Mouse (Mus musculus) c-Kit-positive CD71-positive TER-119-negative erythroid progenitor cells, embryonic 14.5 days (primary cell): ENCODE results near the gene Ulk3.

Experiments used
- DNase-seq: peaks from one replicate; pipeline ENCODE4 v3.0.0-alpha.2; 2013; ENCODE audit warnings: low read depth

Ulk3 gene

DNA sequence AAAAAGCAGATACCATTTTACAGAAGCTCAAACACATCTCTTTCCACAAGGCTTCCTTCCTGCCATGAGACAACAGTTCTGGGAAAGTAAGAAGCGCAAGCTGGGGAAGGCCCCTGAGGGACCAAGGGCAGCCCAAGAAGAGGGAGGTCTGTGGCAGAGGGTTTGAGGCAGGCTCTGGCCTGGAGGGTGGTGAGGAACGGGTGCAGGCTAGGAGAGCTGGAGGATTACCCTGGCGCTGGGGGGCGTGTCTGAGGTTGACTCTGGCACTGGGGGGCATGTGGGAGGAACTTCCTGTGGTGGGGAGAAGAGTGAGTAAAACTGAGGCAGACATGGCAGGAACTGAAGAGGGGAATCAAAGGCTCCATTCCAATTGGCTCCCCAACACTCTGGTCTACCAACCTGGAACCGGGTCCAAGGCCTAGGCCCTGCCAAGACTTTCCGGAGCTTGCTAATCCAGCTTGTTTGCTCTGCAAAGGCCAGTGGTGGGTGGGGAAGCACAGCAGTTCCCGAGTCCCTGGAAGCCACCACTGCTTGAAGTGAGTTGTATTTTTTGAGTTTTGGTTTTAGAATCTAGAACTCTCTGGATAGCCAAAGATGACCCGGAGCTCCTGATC lies 28.4 kb downstream of the Ulk3 start:
- no peak for DNase-seq

DNA sequence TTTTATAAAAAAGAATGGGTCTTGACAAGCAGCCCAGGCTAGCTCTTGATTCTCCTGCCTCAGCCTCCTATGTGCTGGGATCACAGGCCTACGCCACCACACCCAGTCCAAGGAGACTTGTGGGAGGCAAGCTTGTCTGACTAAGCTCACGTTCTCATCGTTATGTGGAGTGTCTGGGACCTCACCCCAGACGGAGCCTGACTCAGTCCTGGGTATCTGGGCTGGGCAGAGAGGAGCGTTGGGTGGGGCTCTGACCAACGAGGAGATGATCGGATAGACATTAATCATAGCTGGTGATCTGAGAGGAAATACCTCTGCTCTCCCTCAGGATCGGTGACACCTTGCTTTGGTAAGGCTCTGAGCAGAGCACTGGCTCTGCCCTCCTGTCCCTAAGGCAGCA lies 29.6 kb downstream of the Ulk3 start:
- DNase-seq = no peak

DNA sequence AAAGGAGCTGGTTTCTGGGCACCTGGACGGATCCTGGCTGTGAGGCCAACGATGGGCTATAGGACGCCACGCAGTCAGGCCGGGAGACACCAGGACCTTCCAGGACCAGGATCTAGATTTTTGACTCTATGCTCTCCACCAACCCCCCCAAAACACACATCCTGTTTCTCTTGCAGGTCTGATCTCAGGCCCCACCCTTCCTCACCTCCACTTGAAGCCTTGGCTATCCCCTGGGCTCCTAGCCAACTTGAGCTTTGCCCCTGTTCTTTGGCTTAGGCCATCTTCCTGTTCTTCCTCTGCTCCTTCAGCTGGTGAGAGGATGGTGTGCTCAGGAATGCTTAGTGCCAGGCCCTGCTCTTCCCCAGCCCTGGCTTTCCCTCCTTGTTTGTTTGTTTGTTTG lies 31.4 kb downstream of the Ulk3 start, which contains the start of gene Lman1l:
Lman1l (minus strand) TSS at position 101 of the 400 bp plus-strand sequence.
- no peak for DNase-seq

DNA sequence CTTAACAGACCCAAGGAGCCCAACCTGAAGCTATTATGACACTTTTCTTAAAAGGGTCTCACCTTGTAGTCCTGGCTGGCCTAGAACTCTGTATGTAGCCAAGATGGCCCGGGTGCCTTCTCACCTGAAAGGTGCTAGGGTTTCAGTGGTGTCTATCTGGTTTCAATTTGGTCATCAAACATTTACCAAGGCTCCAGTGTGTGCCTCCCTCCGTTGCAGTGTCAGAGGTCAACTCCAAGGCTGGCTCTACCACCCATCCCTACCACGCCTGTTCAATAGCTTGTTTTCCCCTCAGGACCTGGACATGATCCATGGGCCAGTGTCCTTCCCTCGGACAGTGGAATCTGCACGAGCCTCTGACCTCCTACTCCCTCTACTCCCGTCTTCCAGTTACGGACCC lies 35.0 kb downstream of the Ulk3 start:
- no peak for DNase-seq

DNA sequence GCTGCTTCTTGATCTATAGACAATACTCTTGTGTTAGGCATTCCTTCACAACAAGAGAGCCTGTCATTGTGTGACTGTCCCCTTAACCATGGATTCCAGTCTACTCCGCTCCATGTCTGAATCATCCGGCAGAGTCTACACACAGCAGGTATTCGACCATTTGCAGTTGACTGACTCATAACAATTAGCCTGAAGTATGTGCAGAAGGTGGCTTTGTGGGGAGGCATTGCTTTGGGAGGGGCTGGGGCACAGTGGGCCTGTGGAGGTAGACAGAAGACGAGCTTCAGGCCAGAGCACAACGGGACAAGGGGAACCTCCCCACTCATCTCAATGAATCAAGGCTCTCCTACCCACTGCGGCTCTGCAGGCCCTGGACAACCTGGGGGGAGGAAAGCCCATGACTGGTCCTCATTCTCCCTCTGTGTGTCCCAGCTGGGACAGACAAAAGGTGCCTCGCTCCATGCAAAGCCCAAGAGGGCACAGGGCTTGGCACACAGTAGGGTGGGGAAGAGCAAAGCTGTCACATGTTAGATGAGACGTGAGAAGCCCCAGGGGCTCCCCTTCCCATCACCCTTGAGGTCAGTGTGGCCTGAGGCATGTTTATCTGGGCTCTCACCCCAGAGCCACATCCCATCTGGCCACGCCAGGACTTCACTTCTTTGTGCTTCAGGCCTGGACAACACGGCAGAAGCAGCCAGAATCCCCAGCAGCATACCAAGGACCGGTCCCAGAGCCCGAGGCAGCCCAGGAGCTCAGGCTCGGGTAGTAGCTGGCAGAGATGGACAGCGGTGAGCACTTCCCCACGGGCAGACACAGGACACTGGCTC lies 36.6 kb downstream of the Ulk3 start:
- DNase-seq = no peak

DNA sequence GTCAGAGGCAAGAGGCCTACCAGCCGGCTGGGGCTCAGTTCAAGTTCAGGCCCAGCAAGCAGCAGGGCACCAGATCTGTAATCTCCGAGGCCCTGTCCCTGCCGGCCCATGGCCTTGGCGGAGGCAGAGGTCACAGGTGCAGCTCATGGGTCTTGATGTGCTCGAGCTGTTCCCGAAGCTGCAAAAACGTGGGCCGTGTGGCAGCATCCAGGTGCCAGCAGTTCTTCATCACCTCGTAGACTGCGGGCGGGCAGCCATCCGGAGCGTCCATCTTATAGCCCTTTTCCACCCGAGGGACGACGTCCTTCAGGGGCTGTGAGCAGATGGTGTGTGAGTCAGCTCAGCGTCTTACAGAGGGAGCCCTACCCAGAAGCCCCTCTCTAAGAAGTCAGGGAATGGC lies 37.9 kb downstream of the Ulk3 start:
- no peak for DNase-seq

DNA sequence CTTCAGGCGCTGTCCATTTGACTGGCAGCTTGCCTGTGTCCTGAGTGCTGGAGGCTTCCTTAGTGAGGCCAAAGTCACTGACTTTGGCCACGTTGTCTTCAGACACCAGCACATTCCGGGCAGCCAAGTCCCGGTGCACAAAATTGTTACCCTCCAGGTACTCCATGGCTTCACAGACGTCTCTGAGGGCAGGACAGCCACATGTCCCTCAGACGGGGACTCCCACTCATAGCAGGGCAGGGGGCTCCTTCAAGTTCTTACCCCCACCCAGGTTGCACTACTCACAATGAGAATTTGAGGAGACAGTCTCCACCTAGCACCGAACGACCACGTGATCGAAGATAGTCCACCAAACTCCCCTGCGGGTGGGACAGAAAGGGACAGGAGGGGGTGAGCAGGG lies 38.6 kb downstream of the Ulk3 start:
- no peak for DNase-seq

DNA sequence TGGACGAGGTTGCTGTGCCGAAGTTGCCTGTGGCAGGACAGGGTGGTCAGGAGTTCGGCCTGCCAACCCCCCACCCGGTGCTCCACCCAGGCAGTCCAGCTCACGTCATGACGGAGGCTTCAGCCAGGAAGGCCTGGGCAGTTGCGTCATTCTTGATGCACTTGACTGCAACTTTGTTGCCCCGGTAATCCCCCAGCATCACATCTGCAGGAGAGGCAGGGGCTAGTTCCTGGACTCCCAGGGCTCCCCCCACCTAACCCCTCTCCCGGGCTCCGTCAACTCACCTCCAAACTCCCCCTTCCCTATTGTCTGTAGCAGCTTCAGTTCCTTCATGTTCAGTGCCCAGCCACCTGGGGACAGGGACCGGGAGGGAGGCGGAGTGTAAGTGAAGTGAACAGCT lies 39.5 kb downstream of the Ulk3 start:
- DNase-seq = no peak

DNA sequence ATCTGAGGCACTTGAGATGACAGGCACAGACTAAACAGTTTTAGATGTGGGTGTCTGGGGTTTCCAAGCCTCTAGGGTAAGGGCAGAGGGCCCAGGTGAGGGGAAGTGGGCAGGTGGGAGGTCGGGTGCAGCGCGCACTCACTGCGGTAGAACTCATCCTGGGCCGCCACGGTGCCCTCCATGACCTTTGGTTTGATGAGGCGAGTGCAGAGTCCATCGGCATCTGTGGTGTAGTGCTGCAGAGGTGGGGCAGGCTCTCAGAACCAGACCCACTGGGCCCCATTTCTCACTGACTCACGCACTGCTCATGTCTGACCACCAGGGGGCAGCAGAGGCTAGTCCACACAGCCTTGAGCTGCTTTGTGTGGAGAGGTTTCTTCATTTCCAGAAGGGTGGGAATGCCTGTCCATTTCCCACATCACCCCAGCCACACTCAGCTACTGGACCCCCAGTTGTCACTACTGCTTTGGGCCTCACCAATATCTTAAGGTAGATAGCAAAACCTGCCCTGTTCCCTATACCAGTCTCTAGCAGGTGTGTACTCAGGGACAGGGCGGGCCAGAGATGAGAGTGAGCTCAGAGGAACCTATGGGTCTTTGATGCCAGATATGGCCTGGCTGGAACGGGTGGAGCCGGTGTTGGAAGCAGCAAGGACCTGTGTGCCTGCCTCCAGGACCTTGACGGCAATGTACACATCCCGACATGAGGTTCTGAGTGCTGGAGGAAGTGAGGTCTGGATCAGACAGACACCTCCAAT lies 40.0 kb downstream of the Ulk3 start:
- no peak for DNase-seq

DNA sequence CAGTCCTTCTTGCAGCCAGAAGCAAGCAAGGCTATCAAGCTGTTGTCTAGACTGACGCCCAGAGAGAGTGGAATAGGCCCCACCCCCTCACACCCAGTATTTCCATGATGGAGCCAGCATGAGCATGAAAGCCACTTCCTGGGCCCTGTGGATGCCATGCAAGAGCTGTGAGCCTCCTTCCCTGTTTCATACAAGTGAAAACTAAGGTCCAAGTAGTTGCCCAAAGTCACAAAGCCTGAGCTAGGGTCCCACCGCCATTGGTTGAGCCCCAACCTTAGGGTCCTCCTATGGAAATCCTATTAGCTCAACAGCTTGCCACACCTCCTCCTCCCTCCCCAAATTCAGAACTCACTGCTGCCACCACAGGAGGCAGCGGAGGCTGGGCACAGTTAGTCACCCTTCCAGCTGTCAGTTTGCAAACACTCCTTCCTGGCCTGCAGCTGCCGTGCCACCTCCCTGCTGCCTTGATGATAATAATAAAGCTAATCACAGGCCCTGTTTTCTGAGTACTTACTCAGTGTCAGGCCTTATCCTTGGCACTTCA lies 44.3 kb downstream of the Ulk3 start:
- DNase-seq = no peak

DNA sequence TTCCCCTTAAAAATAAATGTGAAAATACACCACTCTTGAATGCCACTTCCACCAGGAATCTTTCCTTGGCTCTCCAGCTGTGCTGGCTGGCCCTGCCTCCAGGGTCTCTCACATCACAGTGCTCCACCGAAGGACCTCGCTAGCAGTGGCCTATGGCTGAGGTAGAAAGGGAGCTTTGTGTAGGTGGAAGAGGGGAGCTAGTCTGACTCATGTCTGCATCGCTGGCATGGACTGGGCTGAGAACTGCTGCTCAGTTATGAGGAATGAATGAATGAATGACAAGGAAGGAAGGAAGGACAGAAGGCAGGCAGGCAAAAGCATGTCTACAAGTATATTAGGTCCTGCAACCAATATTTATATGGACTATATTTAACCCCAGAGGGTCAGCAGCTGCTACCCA lies 48.0 kb downstream of the Ulk3 start:
- DNase-seq = no peak

DNA sequence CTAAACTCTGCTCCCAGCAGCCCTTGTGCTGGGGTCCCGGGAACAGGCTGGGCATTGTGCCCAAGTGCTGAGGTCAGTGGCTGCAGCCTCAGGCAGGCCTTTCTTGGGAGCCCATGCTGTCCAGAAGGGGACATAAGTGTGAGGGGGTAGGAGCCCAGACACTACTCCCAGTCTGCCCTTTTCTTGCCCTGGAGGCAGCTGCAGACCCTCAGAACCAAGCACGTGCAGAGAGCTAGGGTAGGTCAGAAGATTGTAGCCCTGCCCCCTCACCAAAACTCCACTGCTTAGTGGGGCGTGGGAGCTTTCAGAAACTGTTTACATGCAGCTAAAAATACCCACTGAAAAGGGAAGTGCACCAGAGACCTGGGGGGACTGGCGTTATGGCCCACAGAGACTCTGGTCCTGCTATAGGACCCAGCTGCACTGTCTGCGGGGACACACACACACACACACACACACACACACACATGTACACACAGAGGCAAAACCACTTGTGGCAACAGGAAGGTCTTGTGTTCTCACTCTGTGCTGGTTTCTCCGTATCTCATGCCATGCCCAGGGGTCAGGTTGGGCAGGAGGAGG lies 48.6 kb downstream of the Ulk3 start:
- no peak for DNase-seq

DNA sequence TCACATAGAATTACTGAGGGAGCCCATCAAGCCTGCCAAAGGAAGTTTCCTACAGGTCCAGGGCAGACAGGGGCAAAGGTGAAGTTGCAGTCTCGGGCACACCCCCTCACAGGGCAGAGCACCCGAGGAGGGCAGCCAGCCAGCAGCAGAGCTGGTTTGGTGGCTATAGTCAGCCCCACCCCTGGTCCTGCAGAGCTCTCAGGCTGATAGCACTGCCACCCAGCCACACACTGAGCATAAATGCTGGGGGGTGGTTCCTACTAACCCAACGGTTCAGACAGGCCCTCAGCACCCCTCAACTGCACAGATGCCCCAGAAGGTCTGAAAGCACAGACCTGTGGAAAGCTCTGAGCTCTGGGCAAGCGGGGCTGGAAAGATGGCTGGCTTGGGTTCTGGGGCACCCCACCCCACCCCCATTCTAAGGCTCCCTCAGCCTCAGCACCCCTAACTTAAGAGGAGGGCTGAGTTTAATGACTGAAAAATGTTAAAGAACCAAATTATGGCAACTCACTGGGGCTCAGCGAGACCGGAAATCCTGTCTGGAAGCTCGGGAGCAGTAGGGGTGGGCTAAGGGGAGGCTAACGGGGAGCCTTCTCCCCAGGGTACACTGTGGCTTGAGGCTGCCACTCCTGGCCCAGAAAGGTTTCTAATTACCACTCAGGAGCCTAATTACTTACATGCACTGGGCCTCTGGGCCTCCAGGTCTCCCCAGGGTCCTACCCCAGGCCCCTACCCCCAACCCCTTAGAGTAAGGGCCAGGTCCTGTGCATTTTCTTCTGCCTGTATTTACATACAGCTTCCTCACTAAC lies 49.6 kb downstream of the Ulk3 start:
- no peak for DNase-seq

DNA sequence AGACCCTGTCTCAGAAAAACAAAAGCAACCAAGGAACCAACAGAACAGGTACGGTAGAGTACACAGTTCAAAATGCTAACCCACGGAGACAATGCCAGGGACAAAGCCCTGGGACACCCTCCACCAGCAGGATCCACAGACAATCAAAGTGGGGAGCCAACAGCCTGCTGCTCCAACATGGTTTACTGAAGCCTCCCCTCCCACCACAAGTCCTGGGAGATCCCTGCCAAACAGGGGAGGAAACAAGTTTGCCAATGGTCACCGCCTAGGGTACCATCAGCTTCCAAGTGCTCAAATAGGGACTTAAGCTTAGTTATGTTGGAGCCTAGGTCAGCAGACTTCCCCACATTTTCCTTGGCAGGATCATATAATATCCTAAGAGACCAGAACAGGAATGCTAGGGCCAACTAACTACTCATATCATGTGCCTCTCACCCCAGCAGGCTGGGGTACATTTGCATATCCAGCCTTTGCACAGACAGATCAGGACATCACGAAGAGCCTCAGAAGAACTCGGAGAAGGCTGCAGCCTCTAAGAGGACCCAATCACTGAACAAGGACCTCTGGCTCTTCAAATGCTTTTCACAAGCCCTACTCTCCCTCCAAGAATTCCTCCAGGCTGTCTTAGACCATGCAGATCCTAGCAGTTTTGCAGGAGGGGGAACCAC lies 50.5 kb downstream of the Ulk3 start:
- no peak for DNase-seq

DNA sequence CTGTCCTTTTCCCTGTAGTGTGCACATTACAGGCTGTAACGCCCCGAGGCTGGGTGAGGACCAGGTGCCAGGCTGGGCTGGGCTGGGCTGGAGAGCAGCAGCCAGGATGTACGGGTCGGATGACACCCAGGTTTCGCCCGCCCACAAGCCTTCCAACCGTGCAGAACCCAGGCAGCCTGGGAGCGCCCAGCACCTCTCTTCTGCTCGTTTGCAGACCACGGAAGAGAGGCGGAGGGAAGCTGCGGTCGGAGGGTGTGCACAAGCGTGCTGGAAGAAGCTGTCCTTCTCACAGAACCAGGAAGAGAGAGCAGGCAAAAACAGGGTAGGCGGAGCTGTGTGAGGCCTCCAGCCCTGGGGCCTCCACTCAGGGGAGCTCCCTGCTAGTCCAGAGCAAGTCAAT lies 51.1 kb downstream of the Ulk3 start:
- DNase-seq = no peak

DNA sequence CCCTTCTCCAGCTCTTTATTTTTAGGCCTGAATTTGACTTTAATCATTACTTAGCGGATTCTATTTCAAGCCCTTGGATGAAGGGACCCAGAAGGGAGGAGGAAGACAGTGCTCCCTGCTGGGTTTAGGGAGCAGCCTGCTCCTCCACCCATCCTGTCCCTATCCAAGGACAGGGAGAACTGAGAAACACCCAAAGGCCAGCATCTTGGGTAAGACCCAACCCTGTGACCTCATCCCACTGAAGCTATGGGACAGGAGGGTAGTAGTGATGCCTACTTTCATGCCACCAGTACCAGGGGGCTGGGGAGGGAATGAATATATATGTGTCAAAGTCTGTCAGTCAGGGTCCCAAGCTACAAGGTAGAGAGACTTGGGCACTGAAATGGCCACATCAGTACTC lies 51.8 kb downstream of the Ulk3 start:
- no peak for DNase-seq

DNA sequence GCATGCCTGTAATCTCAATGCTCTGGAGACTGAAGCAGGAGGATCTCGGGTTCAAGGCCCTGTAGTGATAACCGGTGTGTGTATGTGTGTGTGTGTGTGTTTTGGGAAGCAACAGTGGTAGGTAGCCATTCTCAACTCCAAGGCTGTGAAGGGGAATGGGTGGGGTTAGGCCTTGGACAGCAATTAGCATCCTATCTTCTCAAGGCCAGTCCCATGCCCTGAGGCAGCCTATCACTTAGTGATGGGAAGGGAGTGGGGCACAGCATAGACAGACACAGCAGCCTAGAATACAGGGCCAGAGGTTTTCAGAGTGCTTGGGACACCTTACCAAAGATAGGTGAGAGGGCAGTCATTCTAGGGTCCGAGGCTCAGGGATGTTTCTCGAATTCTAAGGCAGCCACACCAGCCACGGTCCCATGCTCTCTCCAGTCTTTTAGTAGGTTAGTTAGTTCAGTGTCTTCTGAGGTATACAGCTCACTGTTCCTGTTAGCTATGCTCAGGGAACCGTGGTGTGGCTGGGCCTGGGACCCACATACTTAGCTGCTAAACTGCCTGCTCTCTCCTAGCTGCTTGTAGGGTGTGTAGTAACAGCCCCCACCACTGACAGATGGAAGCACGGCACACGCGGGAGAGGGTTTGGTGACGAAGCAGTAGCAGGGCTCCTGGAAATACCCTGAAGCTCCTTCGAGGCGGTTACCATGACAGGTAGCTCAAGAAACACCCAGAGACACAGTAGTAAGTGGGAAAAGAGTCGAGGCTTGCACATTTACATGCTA lies 52.7 kb downstream of the Ulk3 start:
- DNase-seq = no peak

DNA sequence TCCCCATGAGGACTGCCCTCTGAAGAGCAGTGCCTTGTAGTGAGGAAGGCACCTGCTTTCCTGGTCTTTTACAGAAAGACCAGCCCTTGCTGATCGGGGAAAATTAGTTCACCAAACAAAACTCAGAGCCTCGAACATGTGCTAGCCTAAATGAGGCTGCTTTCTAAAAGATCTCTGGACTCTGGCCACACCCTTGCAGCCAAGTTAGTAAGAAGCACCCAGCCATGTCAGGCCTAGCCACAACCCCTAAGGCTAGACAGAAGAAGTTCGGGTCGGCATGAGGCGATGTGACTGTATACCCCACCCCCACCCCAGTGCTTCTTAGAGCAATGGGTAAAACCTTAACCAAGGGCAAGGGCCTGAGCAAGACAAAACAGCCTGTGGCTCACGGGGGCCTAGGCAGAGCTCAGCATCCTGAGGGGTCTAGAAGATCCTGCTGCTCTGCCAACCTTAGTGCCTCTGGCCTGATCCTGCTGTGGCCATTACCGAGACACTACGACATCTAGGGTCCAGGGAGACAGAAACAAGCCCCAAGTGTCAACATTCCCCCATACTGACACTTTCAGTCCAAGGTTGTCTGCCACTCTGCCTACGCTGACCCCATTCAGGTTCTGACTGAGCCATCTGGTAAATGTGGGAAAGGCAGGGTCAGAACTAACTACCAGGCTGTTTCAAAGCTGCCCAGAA lies 54.1 kb downstream of the Ulk3 start:
- no peak for DNase-seq

DNA sequence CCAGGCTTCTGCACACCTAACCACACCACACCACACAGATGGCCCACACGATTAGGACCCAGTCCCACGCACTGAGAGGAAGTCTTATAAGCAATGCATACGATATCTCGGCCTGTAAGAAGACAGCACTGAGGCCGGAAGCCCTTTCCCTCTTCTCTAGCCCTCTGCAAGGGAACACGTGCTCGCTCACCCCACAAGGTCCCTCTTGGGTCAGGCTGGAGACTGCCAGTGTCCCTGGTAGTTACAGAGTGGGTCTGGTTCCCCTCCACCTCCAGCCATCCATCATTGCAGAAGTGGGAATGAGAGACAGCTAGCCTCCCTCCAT lies 54.6 kb downstream of the Ulk3 start:
- DNase-seq = no peak

DNA sequence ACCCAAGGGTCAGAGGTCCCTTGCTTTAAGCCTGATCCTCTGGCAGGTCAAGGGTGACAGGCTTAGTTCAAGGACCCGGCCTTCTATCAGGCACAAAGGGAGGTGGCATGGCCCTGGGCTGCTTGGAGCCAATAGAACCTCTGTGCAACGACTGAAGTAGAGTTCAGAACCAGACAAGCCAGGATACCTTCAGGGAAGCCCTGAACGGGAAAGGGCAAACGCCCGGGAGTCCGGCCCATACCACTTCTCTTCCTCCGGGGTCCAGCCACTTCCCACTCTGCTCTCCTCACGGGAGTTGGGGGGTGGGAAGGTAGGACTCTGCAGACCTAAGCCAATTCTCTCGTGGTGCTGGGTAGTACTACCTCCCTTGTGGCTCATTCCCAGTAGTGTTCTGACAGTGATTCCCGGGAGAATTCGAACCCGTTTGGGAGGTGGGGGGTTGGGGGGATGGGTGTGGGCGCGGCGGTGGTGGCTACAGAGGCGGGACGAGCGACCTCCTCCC lies 55.2 kb downstream of the Ulk3 start:
- no peak for DNase-seq
